8 mouse cellular contexts compared by ENCODE assay signal in genomic region chr5:86172088-86172448, GRCm38 (mm10). TPM values are rescaled to one million over a fixed set of nuclear protein-coding genes. Genes with fewer than 3 reads are reported as not detected.
DNase-seq lines count a peak whose midpoint lies in the region; ATAC-seq lines count a peak whose summit lies in the region.

No protein-coding gene starts in this region.

- no peaks in the 10 kb centered on the region for H3K27me3 ChIP-seq in forebrain, embryonic 10.5 days (ENCODE audit: poor library complexity, severe bottlenecking)
- H3K27me3 ChIP-seq in limb, embryonic 13.5 days = no peaks in the 10 kb centered on the region
- no peaks in the 10 kb centered on the region for H3K27me3 ChIP-seq in stomach, embryonic 14.5 days (ENCODE audit: control insufficient read depth, insufficient read depth, low read length)

- no peak for ATAC-seq in limb, embryonic 13.5 days (ENCODE audit: low FRiP score, low read depth)
- ATAC-seq in stomach, embryonic 14.5 days (ENCODE audit: insufficient number of reproducible peaks, insufficient read depth, low FRiP score, low read depth) = no peak

- H3K4me3 ChIP-seq in forebrain, embryonic 10.5 days = peak overlapping the region; percentile 80
- H3K4me3 ChIP-seq in limb, embryonic 13.5 days = peak overlapping the region; percentile 84
- peak overlapping the region; percentile 77 for H3K4me3 ChIP-seq in stomach, embryonic 14.5 days (ENCODE audit: low read depth, low read length)

- 1% methylated on average over 15 of the region's 15 CpGs for WGBS in forebrain, embryonic 10.5 days
- WGBS in limb, embryonic 13.5 days = under 1% methylated on average over 15 of the region's 15 CpGs
- under 1% methylated on average over 15 of the region's 15 CpGs for WGBS in stomach, embryonic 14.5 days

- peak; percentile 7 for DNase-seq in heart, adult 8-10 months (ENCODE audit: low spot score)
- DNase-seq in heart, adult 18-20 months = no peak
- DNase-seq in 416B (ENCODE audit: low read depth) = peak; percentile 26
- DNase-seq in forebrain, embryonic 10.5 days (ENCODE audit: extremely low spot score, low spot score) = no peak
- no peak for DNase-seq in adrenal gland, postnatal 14 days
- no peak for DNase-seq in cerebellum, postnatal 4 days (ENCODE audit: low spot score in 2 of 2)

- peak overlapping the region; percentile 81 for H3K9ac ChIP-seq in limb, embryonic 13.5 days
- peak overlapping the region; percentile 71 for H3K9ac ChIP-seq in stomach, embryonic 14.5 days (replicated peaks; ENCODE audit: low read depth, low read length)

- H3K36me3 ChIP-seq in forebrain, embryonic 10.5 days (replicated peaks) = peaks cover 23% of the 10 kb centered on the region
- peaks cover 7% of the 10 kb centered on the region; the same call in 1 of the 2 replicates for H3K36me3 ChIP-seq in limb, embryonic 13.5 days
- peaks cover 3% of the 10 kb centered on the region; the same call in 1 of the 2 replicates for H3K36me3 ChIP-seq in stomach, embryonic 14.5 days (ENCODE audit: control insufficient read depth, insufficient read depth, low read length)

- H3K4me1 ChIP-seq in forebrain, embryonic 10.5 days = peaks cover 8% of the 10 kb centered on the region
- peaks cover 9% of the 10 kb centered on the region; the same call in 1 of the 2 replicates for H3K4me1 ChIP-seq in limb, embryonic 13.5 days
- 0 out of 2 replicates have a peak, but pooled peaks cover 2% of the 10 kb centered on the region for H3K4me1 ChIP-seq in stomach, embryonic 14.5 days (ENCODE audit: control insufficient read depth, insufficient read depth, low read length)

- H3K9me3 ChIP-seq in forebrain, embryonic 10.5 days = no peaks in the 10 kb centered on the region
- H3K9me3 ChIP-seq in limb, embryonic 13.5 days = no peaks in the 10 kb centered on the region
- no peaks in the 10 kb centered on the region for H3K9me3 ChIP-seq in stomach, embryonic 14.5 days (ENCODE audit: control insufficient read depth, low read depth, low read length)

- H3K27ac ChIP-seq in forebrain, embryonic 10.5 days = peak overlapping the region; percentile 94
- H3K27ac ChIP-seq in limb, embryonic 13.5 days = peak overlapping the region; percentile 93
- H3K27ac ChIP-seq in stomach, embryonic 14.5 days (ENCODE audit: low read length) = peak overlapping the region; percentile 92

- peak overlapping the region; percentile 78 for H3K4me2 ChIP-seq in limb, embryonic 13.5 days (replicated peaks)
- H3K4me2 ChIP-seq in stomach, embryonic 14.5 days (replicated peaks; ENCODE audit: low read depth, low read length) = peak overlapping the region; percentile 59

RNA-seq across cellular contexts. Expression of gene Uba6, which starts 0.5 kb away (rescaled TPM):
- 1 to 10 TPM; 6.8 to 8.2 (median 7.7) TPM for total RNA-seq in heart, adult 8-10 months (2022)
- total RNA-seq in heart, adult 18-20 months (2021) = 1 to 10 TPM; 8.5 to 9.3 TPM
- 15.5 and 17.0 TPM in 2 replicates for polyA plus RNA-seq in forebrain, embryonic 10.5 days (2016; fragmentation: Nextera tagmentation; extraction: Ambion mirVana)
- 13.3 and 15.2 TPM in 2 replicates for polyA plus RNA-seq in limb, embryonic 13.5 days (2015; fragmentation: Nextera tagmentation; extraction: Ambion mirVana)
- 23.5 and 24.2 TPM in 2 replicates for polyA plus RNA-seq in stomach, embryonic 14.5 days (2014; fragmentation: Nextera tagmentation; extraction: Ambion mirVana)
- total RNA-seq in adrenal gland, postnatal 14 days (2021) = 14.3 and 14.7 TPM in 2 replicates

RNA-seq across cellular contexts. Expression of gene Gnrhr, which starts 25.6 kb away (rescaled TPM):
- under 1 TPM; 0.19 to 0.59 (median 0.32) TPM for total RNA-seq in heart, adult 8-10 months (2022)
- total RNA-seq in heart, adult 18-20 months (2021) = under 1 TPM; 0.45 to 0.51 TPM
- polyA plus RNA-seq in forebrain, embryonic 10.5 days (2016; fragmentation: Nextera tagmentation; extraction: Ambion mirVana) = not detected in 2 replicates
- not detected in 2 replicates for polyA plus RNA-seq in limb, embryonic 13.5 days (2015; fragmentation: Nextera tagmentation; extraction: Ambion mirVana)
- polyA plus RNA-seq in stomach, embryonic 14.5 days (2014; fragmentation: Nextera tagmentation; extraction: Ambion mirVana) = not detected in 2 replicates
- 0.41 and 0.83 TPM in 2 replicates for total RNA-seq in adrenal gland, postnatal 14 days (2021)

Comparison
In these comparisons a context has a peak if more than half of its experiments do, and no peak if none do; other contexts are left out.
1. DNase-seq: peak in heart, adult 8-10 months (single experiment) and 416B (single experiment); none in heart, adult 18-20 months (0 of 2), forebrain, embryonic 10.5 days (single experiment), adrenal gland, postnatal 14 days (single experiment) and cerebellum, postnatal 4 days (0 of 2).
2. Peak in every context shown above with its lines, with median percentiles within 50 percentile points of each other: H3K27ac ChIP-seq and H3K4me3 ChIP-seq.